Comparison of ENCODE assay signal across 16 mouse cellular contexts in the genomic region with DNA sequence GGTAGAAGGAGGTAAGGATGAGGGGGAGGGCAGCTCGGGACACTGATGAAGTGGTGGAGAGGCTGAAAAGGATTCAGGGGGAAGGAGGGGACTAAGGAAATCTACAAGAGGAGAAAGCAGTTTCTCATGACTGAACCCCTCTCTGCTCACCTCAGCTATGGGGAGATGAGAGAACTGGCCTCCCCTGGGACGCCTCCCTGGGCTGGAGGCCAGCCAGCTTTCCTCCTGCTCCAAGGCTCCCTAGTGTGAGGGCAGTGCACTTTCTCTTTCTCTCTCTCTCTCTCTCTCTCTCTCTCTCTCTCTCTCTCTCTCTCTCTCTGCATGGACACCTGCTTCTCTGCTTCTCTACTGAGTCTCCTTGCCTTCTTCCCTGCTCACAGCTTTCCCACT. TPM values are rescaled to one million over a fixed set of nuclear protein-coding genes. Genes with fewer than 3 reads are reported as not detected.
A peak's percentile ranks its signal among the peaks of the same experiment; 100 is the strongest.
DNase-seq lines count a peak whose midpoint lies in the region; ATAC-seq lines count a peak whose summit lies in the region.
"Had no signal": no experiment of that assay in that cellular context is flagged by ENCODE, and none has a peak within 500 bp of the region (broad histone marks: within the 10 kb centered on the region; RNA-seq: fewer than 3 reads in every experiment).

No protein-coding gene starts in this region.

- peak overlapping the region; percentile 94 for H3K4me2 ChIP-seq in hindbrain, embryonic 13.5 days
- H3K4me2 ChIP-seq in midbrain, embryonic 16.5 days (ENCODE audit: low read length) = peak overlapping the region; percentile 91
- no peak overlapping the region for H3K4me2 ChIP-seq in intestine, embryonic 16.5 days (ENCODE audit: low read depth, low read length)
- H3K4me2 ChIP-seq: heart, embryonic 15.5 days; limb, embryonic 12.5 days had no signal

- peak overlapping the region; percentile 84; the same call in 1 of the 2 replicates for H3K4me3 ChIP-seq in forebrain, embryonic 10.5 days
- H3K4me3 ChIP-seq in hindbrain, embryonic 13.5 days = peak overlapping the region; percentile 91
- H3K4me3 ChIP-seq in midbrain, embryonic 16.5 days (ENCODE audit: low read depth, low read length) = peak overlapping the region; percentile 91
- no peak overlapping the region for H3K4me3 ChIP-seq in intestine, embryonic 16.5 days (ENCODE audit: low read length)
- H3K4me3 ChIP-seq: heart, embryonic 15.5 days; limb, embryonic 12.5 days had no signal

- ATAC-seq in hindbrain, embryonic 13.5 days (ENCODE audit: low FRiP score) = no peak
- no peak for ATAC-seq in midbrain, embryonic 16.5 days
- ATAC-seq in intestine, embryonic 16.5 days = no peak
- ATAC-seq: liver, postnatal 0 days had no signal

- H3K27me3 ChIP-seq in forebrain, embryonic 10.5 days (ENCODE audit: poor library complexity, severe bottlenecking) = peaks cover 100% of the 10 kb centered on the region
- no peaks in the 10 kb centered on the region for H3K27me3 ChIP-seq in hindbrain, embryonic 13.5 days
- no peaks in the 10 kb centered on the region for H3K27me3 ChIP-seq in midbrain, embryonic 16.5 days (ENCODE audit: control insufficient read depth, insufficient read depth, low read depth, low read length)
- peaks cover 76% of the 10 kb centered on the region for H3K27me3 ChIP-seq in intestine, embryonic 16.5 days (replicated peaks; ENCODE audit: control insufficient read depth, insufficient read depth, low read length)

- peak overlapping the region; percentile 100 for H3K9ac ChIP-seq in hindbrain, embryonic 13.5 days
- peak overlapping the region; percentile 99 for H3K9ac ChIP-seq in midbrain, embryonic 16.5 days (ENCODE audit: low read depth, low read length)
- H3K9ac ChIP-seq in intestine, embryonic 16.5 days (ENCODE audit: low read depth, low read length) = no peak overlapping the region
- H3K9ac ChIP-seq: heart, embryonic 15.5 days; limb, embryonic 12.5 days; liver, postnatal 0 days had no signal

- H3K27ac ChIP-seq in forebrain, embryonic 10.5 days = no peak overlapping the region
- H3K27ac ChIP-seq in hindbrain, embryonic 13.5 days = peak overlapping the region; percentile 98
- H3K27ac ChIP-seq in midbrain, embryonic 16.5 days (ENCODE audit: low read length) = peak overlapping the region; percentile 97; the same call in 1 of the 2 replicates
- no peak overlapping the region for H3K27ac ChIP-seq in intestine, embryonic 16.5 days (ENCODE audit: low read length)
- H3K27ac ChIP-seq: heart, embryonic 15.5 days; limb, embryonic 12.5 days had no signal

- H3K9me3 ChIP-seq in forebrain, embryonic 10.5 days = no peaks in the 10 kb centered on the region
- H3K9me3 ChIP-seq in hindbrain, embryonic 13.5 days = no peaks in the 10 kb centered on the region
- H3K9me3 ChIP-seq in midbrain, embryonic 16.5 days (replicated peaks; ENCODE audit: control insufficient read depth, low read length, poor library complexity, severe bottlenecking) = no peaks in the 10 kb centered on the region
- no peaks in the 10 kb centered on the region for H3K9me3 ChIP-seq in intestine, embryonic 16.5 days (ENCODE audit: control insufficient read depth, low read length)
- H3K9me3 ChIP-seq: heart, embryonic 15.5 days; limb, embryonic 12.5 days had no signal

- peaks cover 90% of the 10 kb centered on the region for H3K4me1 ChIP-seq in forebrain, embryonic 10.5 days
- peaks cover 84% of the 10 kb centered on the region for H3K4me1 ChIP-seq in hindbrain, embryonic 13.5 days (replicated peaks)
- H3K4me1 ChIP-seq in midbrain, embryonic 16.5 days (ENCODE audit: control insufficient read depth, insufficient read depth, low read length) = peaks cover 55% of the 10 kb centered on the region
- H3K4me1 ChIP-seq in intestine, embryonic 16.5 days (ENCODE audit: control insufficient read depth, insufficient read depth, low read length) = peaks cover 22% of the 10 kb centered on the region

- DNase-seq in cerebellum, adult 11-12 months = peak; percentile 72
- no peak for DNase-seq in cerebellum, adult 9-11 months
- no peak for DNase-seq in forebrain, embryonic 10.5 days (ENCODE audit: extremely low spot score, low spot score)
- DNase-seq in kidney, adult 9 months = no peak
- DNase-seq in kidney, postnatal 36 days = no peak
- DNase-seq: adrenal gland, postnatal 10 days; kidney, postnatal 10 days; liver, postnatal 0 days; spleen, adult 18-20 months had no signal

- WGBS in forebrain, embryonic 10.5 days = 54% methylated on average over 2 of the region's 2 CpGs
- WGBS in hindbrain, embryonic 13.5 days = 34% methylated on average over 2 of the region's 2 CpGs
- 24% methylated on average over 2 of the region's 2 CpGs for WGBS in midbrain, embryonic 16.5 days
- WGBS in intestine, embryonic 16.5 days = 31% methylated on average over 2 of the region's 2 CpGs

- peaks cover 13% of the 10 kb centered on the region for H3K36me3 ChIP-seq in forebrain, embryonic 10.5 days (replicated peaks)
- H3K36me3 ChIP-seq in hindbrain, embryonic 13.5 days = peaks cover 11% of the 10 kb centered on the region
- peaks cover 8% of the 10 kb centered on the region; the same call in 1 of the 2 replicates for H3K36me3 ChIP-seq in midbrain, embryonic 16.5 days (ENCODE audit: control insufficient read depth, insufficient read depth, low read length)
- no peaks in the 10 kb centered on the region for H3K36me3 ChIP-seq in intestine, embryonic 16.5 days (ENCODE audit: control insufficient read depth, insufficient read depth, low read length)
- H3K36me3 ChIP-seq: heart, embryonic 15.5 days; limb, embryonic 12.5 days had no signal

RNA-seq across cellular contexts. Expression of gene Slc22a12, which starts 42.2 kb away (rescaled TPM):
- polyA plus RNA-seq in forebrain, embryonic 10.5 days (2016; fragmentation: Nextera tagmentation; extraction: Ambion mirVana) = not detected in 2 replicates
- 0.10 and 0.23 TPM in 2 replicates for polyA plus RNA-seq in hindbrain, embryonic 13.5 days (2015; fragmentation: Nextera tagmentation; extraction: Ambion mirVana)
- 0.11 TPM in 1 of 2 replicates, not detected in the other for polyA plus RNA-seq in midbrain, embryonic 16.5 days (2015; fragmentation: Nextera tagmentation; extraction: Ambion mirVana)
- polyA plus RNA-seq in intestine, embryonic 16.5 days (2015; fragmentation: Nextera tagmentation; extraction: Ambion mirVana) = not detected in 2 replicates
- polyA plus RNA-seq: embryonic facial prominence, embryonic 11.5 days; heart, embryonic 15.5 days; intestine, embryonic 14.5 days; limb, embryonic 12.5 days; liver, postnatal 0 days had no signal

Comparison
In these comparisons a context has a peak if more than half of its experiments do, and no peak if none do; other contexts are left out.
1. H3K27ac ChIP-seq: peak in hindbrain, embryonic 13.5 days (single experiment) and midbrain, embryonic 16.5 days (single experiment); none in forebrain, embryonic 10.5 days (single experiment) and intestine, embryonic 16.5 days (single experiment).